Mouse (Mus musculus) lung, embryonic 16.5 days (tissue): ENCODE measurements around the gene Lmbr1l. TPM values are rescaled to one million over a fixed set of nuclear protein-coding genes. Genes with fewer than 3 reads are reported as not detected.
"Not testable (repeated sequence)": the region's sequence is repeated elsewhere in the genome, so short reads cannot be mapped to it uniquely, and the experiment has no call there.

ENCODE experiments used
- ATAC-seq: fragments of 200-750 bp; cut with Nextera tagmentation; 2 replicates; pipeline ENCODE4 v1.8.0; 2017; ENCODE audit warnings: low read depth, mild to moderate bottlenecking, moderate library complexity
- H3K27ac ChIP-seq: fragments of 300-500 bp; sonication (generic); 2 replicates; pipeline ENCODE4 v1.5.1; 2014; ENCODE audit warnings: mild to moderate bottlenecking, control low read depth, low read length
- H3K27me3 ChIP-seq: fragments of 300-500 bp; sonication (generic); 2 replicates; pipeline ENCODE4 v1.6.1; 2014; ENCODE audit warnings: low read depth, low read length, mixed read lengths; ENCODE audit not compliant: control insufficient read depth, insufficient read depth
- H3K36me3 ChIP-seq: fragments of 300-500 bp; sonication (generic); 2 replicates; pipeline ENCODE4 v1.6.1; 2014; ENCODE audit warnings: low read length; ENCODE audit not compliant: control insufficient read depth, insufficient read depth
- H3K4me1 ChIP-seq: fragments of 300-500 bp; sonication (generic); replicated peaks from 2 replicates; pipeline ENCODE4 v1.6.1; 2014; ENCODE audit warnings: low read length, mixed read lengths; ENCODE audit not compliant: control insufficient read depth, insufficient read depth
- H3K4me2 ChIP-seq: fragments of 300-500 bp; sonication (generic); 2 replicates; pipeline ENCODE4 v1.6.1; 2014; ENCODE audit warnings: low read depth, low read length, control low read depth
- H3K4me3 ChIP-seq: fragments of 300-500 bp; sonication (generic); 2 replicates; pipeline ENCODE4 v1.5.1; 2014; ENCODE audit warnings: mild to moderate bottlenecking, low read length, control low read depth
- H3K9ac ChIP-seq: fragments of 300-500 bp; sonication (generic); 2 replicates; pipeline ENCODE4 v1.6.1; 2014; ENCODE audit warnings: low read length, control low read depth
- H3K9me3 ChIP-seq: fragments of 300-500 bp; sonication (generic); 2 replicates; pipeline ENCODE4 v1.6.1; 2016; ENCODE audit warnings: low read length; ENCODE audit not compliant: control insufficient read depth
- WGBS: fragments of 180-500 bp; shearing (Covaris S2); extraction: QIAGEN DNeasy Blood & Tissue Kit; methylation state at CpG from one replicate; pipeline ENCODE4 v1.1.7; 2014; 5-methylcytosine and 5-hydroxymethylcytosine counted together
- polyA plus RNA-seq: library from polyadenylated mRNA; unstranded; fragments of >200 nt; fragmentation: Nextera tagmentation; extraction: Ambion mirVana; gene quantifications from 2 replicates; pipeline ENCODE4 v1.2.1, GENCODE M21; 2015

Lmbr1l gene
- polyA plus RNA-seq, 1 experiment from 2014 or later = 15.7 TPM

GRCm38 (mm10) chr15:98942081-98942480 lies 24.1 kb upstream of the Lmbr1l start:
- no peak overlapping the region for H3K27ac ChIP-seq
- no peak for ATAC-seq
- H3K4me1 ChIP-seq = no peaks in the 10 kb centered on the region
- no peaks in the 10 kb centered on the region for H3K36me3 ChIP-seq
- 62% methylated on average over 4 of the region's 4 CpGs for WGBS
- no peaks in the 10 kb centered on the region for H3K9me3 ChIP-seq
- no peak overlapping the region for H3K4me3 ChIP-seq
- no peak overlapping the region for H3K4me2 ChIP-seq
- no peaks in the 10 kb centered on the region for H3K27me3 ChIP-seq
- no peak overlapping the region for H3K9ac ChIP-seq

- no peaks in the 10 kb centered on the region for H3K36me3 ChIP-seq
- no peak overlapping the region for H3K4me3 ChIP-seq
- no peak for ATAC-seq
- WGBS = 62% methylated on average over 2 of the region's 2 CpGs
- no peak overlapping the region for H3K9ac ChIP-seq
- no peaks in the 10 kb centered on the region for H3K9me3 ChIP-seq
- H3K4me2 ChIP-seq = no peak overlapping the region
- H3K4me1 ChIP-seq = no peaks in the 10 kb centered on the region
- no peak overlapping the region for H3K27ac ChIP-seq
- H3K27me3 ChIP-seq = no peaks in the 10 kb centered on the region
Measured at GRCm38 (mm10) chr15:98941539-98941938, 23.5 kb upstream of the Lmbr1l start.

- Histone ChIP-seq H3K9me3 (no peaks in the 10 kb centered on the region), H3K27ac (no peak overlapping the region), H3K4me2 (no peak overlapping the region), H3K27me3 (no peaks in the 10 kb centered on the region), H3K4me3 (no peak overlapping the region), H3K36me3 (no peaks in the 10 kb centered on the region), H3K4me1 (peaks cover 1% of the 10 kb centered on the region; the same call in 1 of the 2 replicates), H3K9ac (no peak overlapping the region)
- no peak for ATAC-seq
- WGBS = 64% methylated on average over 10 of the region's 10 CpGs
Measured at GRCm38 (mm10) chr15:98940816-98941215, 22.8 kb upstream of the Lmbr1l start.

- Histone ChIP-seq H3K4me1 (peaks cover 16% of the 10 kb centered on the region), H3K9ac (peak within 1 kb of the TSS; percentile 96), H3K27me3 (no peaks in the 10 kb centered on the region), H3K9me3 (no peaks in the 10 kb centered on the region), H3K4me2 (peak within 1 kb of the TSS; percentile 97), H3K27ac (peak within 1 kb of the TSS; percentile 99), H3K36me3 (no peaks in the 10 kb centered on the region), H3K4me3 (peak within 1 kb of the TSS; percentile 78)
- under 1% methylated on average over 51 of the region's 58 CpGs for WGBS
- peak; percentile 97 for ATAC-seq
Measured at GRCm38 (mm10) chr15:98934217-98934839, 16.3 kb upstream of the Lmbr1l start, which contains the start of gene Tuba1b. TSS of gene Tuba1b (minus strand) at chr15:98934565.

GRCm38 (mm10) chr15:98933833-98934216 lies 15.8 kb upstream of the Lmbr1l start:
- WGBS = 0% methylated on average over 35 of the region's 35 CpGs
- Histone ChIP-seq H3K4me1 (peaks cover 18% of the 10 kb centered on the region), H3K9ac (peak overlapping the region; percentile 96), H3K4me2 (peak overlapping the region; percentile 97), H3K27me3 (no peaks in the 10 kb centered on the region), H3K27ac (peak overlapping the region; percentile 99), H3K36me3 (no peaks in the 10 kb centered on the region), H3K9me3 (no peaks in the 10 kb centered on the region), H3K4me3 (peak overlapping the region; percentile 78)
- peak; percentile 86 for ATAC-seq

GRCm38 (mm10) chr15:98933004-98933671 lies 15.1 kb upstream of the Lmbr1l start:
- not testable (repeated sequence) for H3K36me3 ChIP-seq, H3K9me3 ChIP-seq, H3K27me3 ChIP-seq, ATAC-seq
- H3K4me1 ChIP-seq = peaks cover 22% of the 10 kb centered on the region
- H3K4me2 ChIP-seq = peak overlapping the region; percentile 97
- peak overlapping the region; percentile 99 for H3K27ac ChIP-seq
- 3% methylated on average over 8 of the region's 9 CpGs for WGBS
- peak overlapping the region; percentile 96 for H3K9ac ChIP-seq
- peak overlapping the region; percentile 78 for H3K4me3 ChIP-seq

GRCm38 (mm10) chr15:98930998-98931397 lies 13.0 kb upstream of the Lmbr1l start:
- Histone ChIP-seq H3K27me3 (no peaks in the 10 kb centered on the region), H3K4me2 (no peak overlapping the region), H3K9me3 (no peaks in the 10 kb centered on the region; the same call in 1 of the 2 replicates), H3K36me3 (no peaks in the 10 kb centered on the region), H3K27ac (no peak overlapping the region), H3K4me3 (no peak overlapping the region), H3K4me1 (peaks cover 22% of the 10 kb centered on the region), H3K9ac (no peak overlapping the region)
- no peak for ATAC-seq
- 63% methylated on average over 3 of the region's 3 CpGs for WGBS

GRCm38 (mm10) chr15:98930017-98930734 lies 12.1 kb upstream of the Lmbr1l start:
- no peak for ATAC-seq
- Histone ChIP-seq H3K4me1 (peaks cover 14% of the 10 kb centered on the region), H3K27ac (0 out of 2 replicates have a peak overlapping the region, but pooled peaks have one; percentile 16), H3K4me3 (no peak overlapping the region), H3K9ac (no peak overlapping the region), H3K27me3 (no peaks in the 10 kb centered on the region), H3K36me3 (no peaks in the 10 kb centered on the region), H3K9me3 (no peaks in the 10 kb centered on the region; the same call in 1 of the 2 replicates), H3K4me2 (no peak overlapping the region)
- 34% methylated on average over 8 of the region's 8 CpGs for WGBS
